Mouse (Mus musculus): ENCODE data around the gene Galnt10.
A peak's percentile ranks its signal among the peaks of the same experiment; 100 is the strongest.

The Galnt10 gene

DNA sequence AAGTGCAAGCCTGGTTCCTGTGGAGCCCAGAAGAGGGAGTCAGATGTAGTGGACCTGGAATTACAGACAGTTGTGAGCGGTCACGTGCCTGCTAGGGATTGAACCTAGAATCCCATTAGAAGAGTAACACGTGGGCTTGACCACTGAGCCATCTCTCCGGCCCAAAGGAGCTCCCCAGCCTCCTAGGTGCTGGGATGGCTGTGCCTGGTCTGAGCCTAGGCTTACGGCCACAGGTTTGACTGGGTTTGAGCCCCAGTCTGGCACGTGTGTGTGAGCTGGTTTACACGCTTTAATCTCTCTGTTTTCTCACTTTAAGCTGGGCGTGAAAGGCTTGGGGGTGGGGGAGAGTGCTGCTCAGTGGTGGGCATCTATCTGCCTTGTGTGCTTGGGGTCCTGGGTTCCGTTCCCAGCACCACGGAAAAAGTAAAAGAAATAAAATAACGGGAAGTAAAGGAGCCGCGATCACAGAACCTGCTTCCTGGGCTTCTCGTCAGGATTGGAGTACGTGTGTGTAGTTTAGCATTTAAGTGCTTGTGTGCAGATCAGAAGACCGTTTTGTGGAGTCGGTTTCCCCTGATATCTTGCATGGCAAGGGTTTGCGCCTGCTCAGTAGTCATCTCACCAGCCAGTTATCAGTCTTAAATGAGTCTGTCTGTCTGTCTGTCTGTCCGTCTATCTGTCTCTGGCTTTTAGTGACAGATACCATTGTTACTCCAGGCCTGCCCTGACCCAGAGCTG lies 16.4 kb downstream of the Galnt10 start:
- no peak for DNase-seq

DNA sequence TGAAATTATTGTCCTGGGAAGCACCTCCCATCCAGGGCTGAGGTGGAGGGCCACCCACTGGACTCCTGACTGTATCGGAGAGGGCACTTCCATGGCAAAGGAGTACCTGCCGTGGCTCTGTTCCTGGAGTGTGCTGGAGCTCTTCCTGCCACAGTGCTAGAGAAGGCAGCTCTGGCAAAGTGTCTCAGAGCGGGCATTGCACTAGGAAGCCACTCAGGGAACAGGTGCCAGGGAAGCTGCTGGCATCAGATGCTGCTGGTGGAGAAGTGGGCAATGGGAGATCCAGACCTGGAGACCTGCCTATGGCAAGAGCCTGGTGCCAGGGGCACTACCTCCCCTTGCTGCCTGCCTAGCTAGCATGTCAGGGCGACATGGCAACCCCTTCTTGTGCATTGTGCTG lies 17.0 kb downstream of the Galnt10 start:
- DNase-seq, result no peak

DNA sequence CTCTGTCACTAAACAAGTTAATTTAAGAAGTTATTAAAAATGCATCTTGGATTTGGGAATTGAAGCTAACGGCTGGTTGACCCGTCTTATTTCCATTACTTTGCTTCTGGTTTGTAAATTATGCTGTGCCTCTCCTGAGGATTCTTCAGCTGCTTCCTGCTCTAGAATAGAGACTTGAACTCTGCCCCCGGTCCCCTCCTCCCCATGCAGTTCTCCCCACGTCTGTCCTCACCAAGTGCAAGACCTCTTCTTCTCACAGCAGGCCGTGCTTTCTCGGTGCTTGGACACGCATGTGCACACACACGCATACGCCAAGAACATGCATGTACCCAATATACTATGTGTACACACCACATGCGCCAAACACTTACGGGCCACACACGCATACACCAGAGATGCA lies 18.0 kb downstream of the Galnt10 start:
- DNase-seq, result no peak

DNA sequence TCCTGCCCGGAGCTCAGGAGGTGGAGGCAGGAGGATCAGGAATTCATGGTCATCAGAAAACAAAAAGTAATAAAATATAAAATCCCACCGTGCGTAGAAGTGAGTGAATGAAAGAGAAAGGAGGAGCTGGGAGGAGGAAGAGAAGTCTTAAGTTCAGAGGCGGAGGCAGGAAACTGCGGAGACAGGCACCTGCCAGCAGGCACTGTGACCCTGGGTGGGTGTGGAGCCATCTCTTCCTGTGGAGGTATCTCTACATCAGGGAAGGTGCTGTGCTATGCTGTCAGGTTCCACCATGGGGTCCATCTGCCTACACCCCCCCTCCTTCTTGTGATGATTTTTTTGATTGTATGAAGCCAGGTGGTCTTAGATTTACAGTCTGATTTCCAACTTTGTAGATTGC lies 19.5 kb downstream of the Galnt10 start:
- no peak for DNase-seq

DNA sequence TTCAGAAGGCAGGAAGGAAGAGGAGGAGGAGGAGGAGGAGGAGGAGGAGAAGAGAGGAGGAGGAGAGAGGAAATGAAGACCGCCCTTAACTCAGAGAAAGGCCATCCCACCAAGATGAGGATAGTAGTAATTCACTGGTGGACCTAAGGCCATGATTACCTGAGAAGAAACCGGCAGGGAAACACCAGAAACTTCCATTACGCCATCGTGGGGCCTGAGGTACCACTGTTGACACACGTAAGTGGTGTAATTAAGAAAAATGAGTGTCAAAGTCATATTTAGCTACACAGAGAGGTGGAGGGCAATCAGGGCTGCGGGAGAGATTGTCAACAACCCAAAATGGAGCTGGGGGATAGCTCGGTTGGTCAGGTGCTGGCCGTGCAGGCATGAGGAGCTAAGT lies 23.0 kb downstream of the Galnt10 start:
- no peak for DNase-seq

DNA sequence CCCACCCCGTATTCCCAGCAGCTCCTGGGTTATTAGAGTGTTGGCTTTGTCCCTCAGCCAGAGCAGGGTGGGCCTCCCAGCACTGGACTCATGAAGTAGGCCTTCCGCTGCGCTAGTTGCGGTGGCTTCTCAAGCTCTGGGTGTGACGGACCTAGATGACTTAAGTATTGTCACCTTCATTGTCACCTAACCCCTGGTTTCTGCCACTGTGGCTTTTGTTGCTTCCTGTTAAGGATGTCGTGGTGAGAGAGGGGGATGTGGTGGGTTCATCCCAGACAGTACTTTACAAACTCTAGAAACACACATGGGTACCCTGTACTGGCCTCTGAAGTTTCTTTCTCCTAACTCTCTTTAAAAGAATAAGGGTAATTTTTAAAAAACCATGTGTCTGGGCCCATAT lies 24.3 kb downstream of the Galnt10 start:
- DNase-seq, result no peak

DNA sequence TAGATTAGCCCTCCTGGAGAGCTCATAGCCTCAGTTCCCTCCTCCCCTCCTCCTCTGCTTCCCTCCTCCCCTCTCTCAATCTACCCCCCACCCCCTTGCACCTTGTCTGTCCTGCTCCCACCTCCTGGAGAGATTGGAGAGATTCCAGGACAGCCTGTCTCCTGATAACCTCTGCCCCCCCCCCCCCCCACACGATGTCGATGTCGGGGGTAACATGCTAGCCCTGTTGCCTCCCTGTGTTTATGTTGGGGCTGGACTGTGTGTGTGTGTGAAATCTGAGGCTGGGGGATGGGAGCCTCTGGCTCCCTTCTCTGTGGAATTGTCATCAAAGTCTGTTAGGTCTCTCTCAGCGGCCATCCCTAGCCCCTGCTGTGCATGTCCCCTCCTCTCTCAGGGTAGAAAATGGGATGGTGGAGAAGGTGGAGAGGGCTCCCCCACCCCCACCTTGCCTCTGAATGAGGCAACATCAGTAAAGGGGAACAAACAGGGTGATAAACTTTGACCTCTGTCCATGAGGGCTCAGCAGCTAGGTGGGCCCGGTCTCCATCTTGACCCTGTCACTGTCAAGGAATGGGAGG lies 26.0 kb downstream of the Galnt10 start:
- DNase-seq, result no peak

DNA sequence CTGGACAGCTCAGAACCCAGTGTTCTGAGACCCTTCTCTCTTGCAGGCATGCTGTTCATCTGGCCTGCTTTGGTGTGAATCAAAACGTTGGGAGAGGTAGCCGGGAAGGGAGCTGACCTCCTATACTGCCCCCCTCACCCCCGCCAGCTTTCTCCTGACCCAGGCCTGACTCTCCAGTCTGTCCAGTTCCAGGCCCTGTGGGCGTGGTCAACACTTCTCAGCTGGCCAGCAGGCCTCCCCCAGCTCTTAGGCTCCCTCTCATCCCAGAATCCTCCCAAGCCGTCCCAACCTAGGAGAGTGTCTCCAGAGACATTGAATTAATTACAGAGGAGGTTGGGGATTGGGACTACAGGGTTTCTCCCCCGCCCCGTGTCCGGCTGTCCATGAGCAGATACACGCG lies 26.6 kb downstream of the Galnt10 start:
- no peak for DNase-seq

DNA sequence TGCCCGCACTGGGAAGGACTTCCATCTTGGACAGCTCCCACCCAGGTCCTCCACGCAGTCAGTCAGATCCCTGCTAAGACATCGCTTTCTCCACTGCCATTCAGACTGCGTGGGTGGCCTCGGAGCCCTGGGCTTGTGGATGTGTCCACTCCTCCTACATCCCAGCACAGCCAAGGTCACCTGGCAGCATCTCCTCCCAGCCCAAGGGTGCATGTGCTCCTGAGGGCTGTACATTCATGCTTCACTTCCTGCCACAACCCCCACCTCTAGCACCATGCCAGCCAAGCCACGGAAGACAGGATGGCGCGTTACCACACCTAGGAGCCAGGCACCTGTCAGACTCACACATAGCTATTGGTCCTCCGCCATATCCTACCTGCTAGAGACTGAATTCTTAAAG lies 27.8 kb downstream of the Galnt10 start:
- DNase-seq, result no peak

DNA sequence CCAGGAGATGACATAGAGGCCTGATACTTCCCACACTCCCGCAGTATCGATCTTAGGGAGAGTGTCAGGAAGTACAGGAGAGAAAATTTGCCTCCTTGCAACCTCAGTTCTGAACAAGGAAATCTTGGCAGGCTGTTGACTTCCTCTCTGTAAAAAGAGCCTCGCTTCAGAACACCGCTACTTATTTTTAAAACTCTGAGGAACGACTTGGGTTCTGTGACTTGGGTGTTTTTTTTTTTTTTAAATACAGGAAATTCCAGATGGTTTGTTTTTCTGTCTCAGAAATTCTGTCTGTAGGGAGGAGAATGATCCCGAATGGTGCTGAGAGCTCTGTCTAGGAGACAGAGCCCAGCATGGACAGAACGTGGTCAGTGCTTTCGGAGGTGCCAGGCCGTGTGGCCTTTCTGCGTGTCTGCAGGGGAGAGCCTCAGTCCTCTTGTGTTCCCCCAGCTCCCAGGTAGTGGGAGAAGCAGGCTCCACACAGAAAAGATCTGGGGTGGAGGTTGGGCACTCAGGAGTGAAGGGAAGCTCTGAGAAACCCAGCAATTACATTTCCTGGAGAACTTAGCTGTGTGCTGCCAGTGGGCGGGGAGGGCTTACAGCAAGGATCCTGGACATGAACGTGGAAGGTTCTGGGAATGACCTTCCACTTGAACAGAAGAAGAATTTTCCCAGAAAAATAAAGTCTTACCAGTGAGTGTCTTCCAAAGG lies 28.9 kb downstream of the Galnt10 start:
- DNase-seq, result no peak

DNA sequence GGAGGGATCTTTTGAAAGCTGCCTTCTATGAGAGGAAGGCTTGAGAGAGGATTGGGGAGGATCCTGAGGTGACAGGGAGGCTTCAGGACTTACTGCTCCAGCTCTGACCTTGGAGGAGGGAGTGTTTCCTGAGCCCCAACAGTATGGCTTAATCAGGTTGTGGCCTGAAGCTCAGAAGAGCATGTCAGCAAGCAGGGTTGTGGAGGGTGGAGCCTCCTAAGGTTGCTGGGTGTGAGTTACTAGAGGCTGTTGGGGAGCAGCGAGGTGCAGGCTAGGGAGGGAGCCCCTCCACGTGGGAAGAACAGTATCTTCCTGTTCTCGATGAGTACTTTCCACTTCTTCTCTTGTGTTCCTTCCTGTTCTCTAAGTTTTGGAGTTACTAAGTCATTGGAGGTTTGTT lies 32.0 kb downstream of the Galnt10 start:
- DNase-seq, result no peak

DNA sequence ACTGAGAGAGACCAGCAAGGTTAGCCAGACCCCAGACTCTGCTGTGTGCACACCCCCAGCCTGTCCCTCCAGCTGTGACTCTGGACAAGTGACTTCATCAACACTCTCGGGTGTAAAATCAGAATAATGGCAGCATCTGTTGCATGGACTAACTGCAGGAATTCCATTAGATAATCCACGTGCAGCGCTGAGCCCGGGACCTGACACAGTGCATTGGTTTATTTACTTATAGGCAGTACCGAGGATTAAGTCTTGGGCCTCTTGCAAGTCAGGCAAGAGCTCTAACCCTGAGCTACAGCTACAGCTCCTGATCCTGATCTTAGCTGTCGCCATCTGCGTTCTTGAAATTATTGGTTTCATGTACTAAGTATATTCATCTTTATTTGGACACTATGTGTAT lies 37.3 kb downstream of the Galnt10 start:
- DNase-seq, result no peak

DNA sequence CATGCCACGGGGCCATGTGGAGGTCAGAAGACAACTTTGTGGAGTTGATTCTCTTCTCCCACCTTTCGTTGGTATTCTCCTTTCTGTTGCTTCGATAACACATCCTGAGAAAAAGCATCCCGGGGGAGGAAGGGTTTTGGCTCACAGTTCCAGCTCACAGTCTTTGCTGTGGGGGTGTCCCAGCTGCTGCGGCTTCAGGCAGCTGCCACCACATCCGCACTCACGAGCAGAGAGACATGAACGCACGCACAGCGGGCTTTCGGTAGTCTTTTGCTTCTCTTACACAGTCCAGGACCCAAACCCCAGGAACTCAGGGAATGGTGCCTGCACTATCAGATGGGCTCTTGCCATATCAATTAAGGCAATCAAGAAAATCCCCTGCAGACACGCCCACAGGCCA lies 37.9 kb downstream of the Galnt10 start:
- DNase-seq, result peak; percentile 36 to 41

DNA sequence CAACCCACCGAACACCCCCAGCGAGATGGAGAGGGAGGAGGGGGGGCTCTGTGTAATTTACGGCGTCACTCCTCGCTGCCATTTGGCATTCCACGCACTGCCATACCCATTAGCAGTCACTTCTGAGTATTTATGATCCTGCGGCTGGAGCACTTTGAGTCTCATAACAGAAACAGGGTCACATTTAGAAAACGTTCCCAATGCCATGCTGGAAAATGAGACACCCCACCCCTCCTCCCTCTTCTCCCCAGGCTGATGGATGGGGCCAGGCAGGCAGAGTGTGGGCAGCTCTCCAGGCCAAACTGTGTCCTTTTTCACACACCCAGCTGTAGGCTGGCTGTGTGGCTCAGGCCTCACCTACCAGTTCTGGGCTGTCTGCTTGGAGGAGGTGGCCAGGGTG lies 38.7 kb downstream of the Galnt10 start:
- DNase-seq, result no peak

DNA sequence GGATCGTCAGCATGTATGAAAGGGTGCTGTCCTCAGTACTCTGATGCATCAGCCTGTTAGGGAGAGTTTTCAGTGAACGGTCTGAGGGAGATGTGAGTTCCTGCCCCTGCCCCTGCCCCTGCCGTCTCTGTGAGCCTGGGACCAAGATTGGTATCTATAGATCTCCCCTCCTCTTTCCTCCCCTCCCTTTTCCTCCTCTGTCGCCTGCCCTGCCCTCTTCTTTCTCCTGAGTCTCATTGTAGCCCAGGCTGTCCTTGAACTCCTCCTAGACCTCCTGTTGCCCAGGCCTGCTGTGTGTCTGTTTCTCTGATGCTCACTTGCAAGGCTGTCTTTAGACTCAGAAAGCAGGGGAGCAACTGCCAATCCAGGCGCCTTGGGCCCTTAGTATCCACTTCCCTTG lies 39.6 kb downstream of the Galnt10 start:
- no peak for DNase-seq

DNA sequence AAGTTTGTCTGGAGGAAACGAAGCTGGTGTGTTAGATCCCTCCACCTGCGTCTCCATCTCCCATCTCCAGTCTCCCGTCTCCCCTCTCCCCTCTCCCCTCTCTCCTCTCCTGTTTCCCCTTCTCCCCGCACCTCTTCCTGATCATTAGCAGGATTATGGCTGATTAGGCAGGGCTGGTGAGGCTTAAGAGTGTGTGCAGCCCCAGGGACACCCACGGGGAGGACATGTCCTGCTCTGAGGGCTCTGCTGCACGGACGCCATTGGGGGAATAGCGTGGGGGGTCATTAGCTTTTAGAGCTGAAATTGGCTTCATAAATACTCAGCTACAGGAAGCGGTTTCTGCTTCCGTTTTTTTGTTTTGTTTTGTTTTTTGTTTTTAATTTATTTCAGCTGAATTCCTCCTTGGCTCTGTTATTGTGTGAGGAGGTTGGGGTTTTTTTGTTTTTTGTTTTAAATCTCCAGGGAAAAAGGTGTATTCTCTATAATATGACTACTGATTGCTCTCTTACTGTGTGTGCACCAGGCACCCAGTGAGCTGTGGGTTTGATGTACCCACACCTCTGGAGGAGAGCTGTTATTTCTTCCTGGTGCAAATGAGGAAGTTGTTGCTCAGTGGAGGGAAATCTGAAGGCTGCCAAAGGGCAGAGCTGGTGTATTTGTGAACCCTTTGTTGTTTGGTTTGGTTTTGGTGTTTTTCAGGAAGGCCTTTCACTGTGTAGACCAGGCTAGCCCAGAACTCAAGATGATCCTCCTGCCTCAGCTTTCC lies 40.6 kb downstream of the Galnt10 start:
- peak; percentile 71 to 72 for DNase-seq

DNA sequence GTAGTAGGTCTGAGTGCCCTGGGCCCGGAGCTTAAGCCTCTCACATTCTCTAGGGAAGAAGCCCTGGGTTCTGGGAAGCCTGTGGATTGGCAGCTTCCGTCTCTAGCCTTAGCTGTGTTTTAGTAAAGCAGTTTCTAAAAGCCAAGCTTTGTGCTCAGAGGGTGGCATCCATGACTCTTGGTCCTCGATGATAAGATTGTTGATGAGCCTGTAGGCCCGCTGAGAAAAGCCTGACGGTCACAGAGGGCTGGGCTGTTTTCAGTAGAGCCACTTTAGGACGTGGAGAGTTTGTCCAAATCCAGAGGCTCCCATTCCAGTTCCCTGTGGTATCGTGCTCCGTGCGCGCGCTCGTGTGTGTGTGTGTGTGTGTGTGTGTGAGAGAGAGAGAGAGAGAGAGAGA lies 41.6 kb downstream of the Galnt10 start:
- DNase-seq, result no peak

DNA sequence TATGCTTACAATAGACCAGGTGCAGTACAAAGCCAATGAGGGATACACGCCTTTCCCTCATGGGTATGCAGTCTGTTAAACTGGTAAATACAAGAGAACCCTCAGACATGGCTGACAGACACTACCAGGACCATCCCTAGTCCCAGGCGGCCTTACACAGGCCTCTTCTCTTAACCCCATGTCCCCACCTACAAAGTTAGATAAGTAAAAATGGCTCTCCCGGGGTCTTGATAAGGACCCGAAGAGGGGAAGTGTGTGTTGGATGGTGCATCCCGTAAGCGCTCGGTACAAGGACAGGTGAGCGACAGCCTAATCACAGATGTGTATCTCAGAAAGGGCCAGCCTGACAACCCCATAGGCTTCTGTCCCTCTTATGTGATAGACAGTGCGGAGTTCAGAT lies 42.0 kb downstream of the Galnt10 start:
- no peak for DNase-seq

DNA sequence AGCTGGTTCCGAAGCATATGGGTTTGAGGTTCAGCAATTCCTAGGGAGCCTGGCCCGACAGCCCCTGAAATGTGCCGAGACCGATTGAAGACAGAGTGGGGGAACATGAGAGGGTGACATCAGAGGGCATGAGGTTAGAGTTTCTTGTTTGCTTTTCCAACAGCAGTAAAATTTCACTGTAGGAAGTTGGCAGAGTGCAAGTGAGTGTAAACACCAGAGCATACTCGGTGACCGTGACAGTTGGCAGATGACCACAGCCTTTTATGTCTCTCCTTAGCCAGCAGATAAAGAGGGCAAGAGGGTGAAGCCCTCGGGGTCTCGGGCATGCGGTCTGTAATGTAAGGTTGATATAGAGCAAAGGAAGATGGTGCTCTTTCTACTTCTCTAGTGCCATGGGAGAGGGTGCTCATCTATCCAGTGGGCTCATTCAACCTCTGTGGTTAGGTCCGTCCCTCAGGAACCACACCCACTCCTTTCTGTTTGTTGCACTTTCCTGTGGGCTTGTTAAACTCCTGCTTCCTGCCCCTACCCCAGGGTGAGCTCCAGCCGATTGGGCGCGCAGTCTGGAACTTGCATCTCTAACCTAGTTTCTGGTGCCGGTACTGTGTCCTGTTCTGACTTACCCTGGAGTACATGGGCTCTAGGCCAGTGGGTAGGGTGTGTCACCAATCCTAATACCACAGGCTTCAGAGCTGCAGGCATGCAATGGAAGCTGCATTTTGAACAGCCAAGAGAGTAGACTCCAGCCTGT lies 43.1 kb downstream of the Galnt10 start:
- DNase-seq, result no peak

DNA sequence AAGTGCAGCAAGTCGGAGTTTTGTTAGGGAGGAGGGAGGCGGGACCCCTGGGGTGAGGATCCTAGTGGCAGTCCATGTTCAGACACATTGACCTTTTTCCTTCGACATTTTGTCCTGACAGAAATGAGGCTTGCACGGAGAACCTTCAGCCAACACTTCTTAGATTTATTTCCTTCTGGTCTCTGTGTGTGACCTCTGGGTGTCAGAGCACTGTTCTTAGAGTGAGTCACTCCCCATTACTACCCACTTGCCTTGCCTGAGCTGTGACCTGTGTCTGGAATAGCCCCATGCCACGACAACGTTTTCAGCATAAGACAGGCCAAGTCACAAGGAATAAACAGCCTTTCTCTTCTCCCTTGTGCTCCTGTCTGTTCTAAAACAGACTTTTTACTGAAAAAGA lies 44.6 kb downstream of the Galnt10 start:
- DNase-seq, result no peak

DNA sequence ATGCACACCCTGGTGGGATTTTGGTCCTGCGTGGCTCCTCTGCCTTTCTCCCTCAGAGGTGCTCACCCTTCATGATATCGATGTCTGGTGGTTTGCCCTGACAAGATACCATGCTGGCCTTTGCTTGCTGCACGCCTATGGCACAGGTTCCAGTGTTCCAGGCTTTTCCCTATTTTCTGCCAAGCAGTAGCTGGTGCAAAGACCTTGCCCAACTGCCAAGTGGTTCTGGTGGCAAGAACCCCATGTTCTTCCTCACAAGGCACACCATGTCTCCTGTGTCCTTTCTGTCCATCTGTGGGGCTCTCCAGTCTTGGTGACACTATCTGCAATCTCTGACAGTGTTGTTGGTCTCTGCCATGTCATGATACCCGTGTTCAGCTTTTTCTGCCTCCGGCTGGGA lies 45.6 kb downstream of the Galnt10 start:
- no peak for DNase-seq

DNA sequence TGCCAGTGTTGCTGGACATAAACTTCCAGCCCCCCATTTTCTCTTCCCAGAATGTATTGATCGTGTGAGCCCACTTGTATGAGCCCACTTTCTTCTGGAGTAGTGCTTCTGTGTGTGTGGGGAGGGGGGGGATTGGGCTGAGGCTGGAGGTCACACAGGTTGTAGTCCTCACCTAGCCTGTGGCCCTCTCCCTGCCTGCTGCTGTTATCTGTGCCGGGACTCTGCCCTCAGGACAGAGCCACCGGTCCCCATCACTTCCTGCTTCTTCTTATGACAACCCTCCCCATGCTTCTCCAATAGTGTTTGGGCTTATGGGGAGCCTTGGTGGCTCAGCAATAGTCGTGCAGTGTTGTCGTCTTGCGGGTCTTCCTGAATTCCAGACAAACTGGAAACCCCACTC lies 46.7 kb downstream of the Galnt10 start:
- DNase-seq, result no peak

DNA sequence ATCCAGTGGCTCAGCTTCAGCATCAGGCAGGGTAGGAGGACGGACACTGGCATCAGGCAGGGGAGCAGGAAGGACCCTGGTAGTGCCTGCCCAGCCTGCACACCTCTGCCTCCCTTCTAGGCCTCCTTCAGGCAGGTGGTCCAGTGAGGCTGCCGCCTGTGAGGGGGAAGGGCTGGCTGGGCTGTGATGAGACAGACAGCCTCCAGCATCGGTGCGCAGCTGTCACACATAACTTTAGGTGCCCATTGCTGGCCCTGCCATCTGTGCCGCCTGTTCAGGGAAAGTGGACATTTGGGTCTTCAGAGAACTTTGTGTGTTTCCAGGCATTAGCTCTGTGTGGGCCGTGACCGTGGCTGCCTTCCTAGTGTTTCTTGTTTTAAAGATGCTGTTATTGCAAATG lies 47.5 kb downstream of the Galnt10 start:
- no peak for DNase-seq
